Mouse (Mus musculus) CH12.LX (cell line): ENCODE results near the gene Tmem44. TPM values are rescaled to one million over a fixed set of nuclear protein-coding genes. Genes with fewer than 3 reads are reported as not detected.

ENCODE experiments used
- DNase-seq: peaks from one replicate; pipeline ENCODE4 v3.0.0-alpha.2; 2013; ENCODE audit errors: extremely low read depth
- H3K27ac ChIP-seq: 2 replicates; pipeline ENCODE4 v1.5.1; 2012; ENCODE audit warnings: low read depth, mild to moderate bottlenecking, control low read depth, moderate library complexity; ENCODE audit not compliant: insufficient read depth
- H3K27me3 ChIP-seq: replicated peaks from 2 replicates; pipeline ENCODE3; 2012; ENCODE audit warnings: inconsistent platforms
- H3K36me3 ChIP-seq, 2 experiments: replicated peaks in 1 of 2; 2 replicates each; pipeline versions ENCODE3 to v1.6.1; 2012; ENCODE audit warnings: inconsistent platforms in 1 of 2, low read length in 1 of 2, mild to moderate bottlenecking in 1 of 2, mixed read lengths in 1 of 2, moderate library complexity in 1 of 2; ENCODE audit not compliant: control insufficient read depth in 1 of 2, insufficient read depth in 1 of 2
- H3K4me1 ChIP-seq, 2 experiments: 2 replicates each; pipeline ENCODE4 v1.6.1; 2012; ENCODE audit warnings: inconsistent platforms in 1 of 2, moderate library complexity in 1 of 2; ENCODE audit not compliant: insufficient read depth in 2 of 2, control insufficient read depth in 1 of 2
- H3K4me2 ChIP-seq: 2 replicates; pipeline ENCODE4 v1.6.1; 2012; ENCODE audit warnings: low read depth, mild to moderate bottlenecking, control low read depth; ENCODE audit not compliant: poor library complexity, insufficient read depth, severe bottlenecking
- H3K4me3 ChIP-seq, 3 experiments: fragments of 150-350 bp in 1 of 3; sonication (generic) in 1 of 3; replicated peaks in 1 of 3; 2 replicates each; pipeline versions ENCODE3 to v1.5.1; 2011 to 2012; ENCODE audit warnings: low read depth in 2 of 3, low read length in 2 of 3, mild to moderate bottlenecking in 2 of 3, moderate library complexity in 2 of 3, control low read depth in 1 of 3, improper control_type of control experiment in 1 of 3, inconsistent platforms in 1 of 3, mixed read lengths in 1 of 3; ENCODE audit not compliant: poor library complexity in 1 of 3
- H3K79me2 ChIP-seq: replicated peaks from 2 replicates; pipeline ENCODE4 v1.6.1; 2012; ENCODE audit warnings: mild to moderate bottlenecking, moderate library complexity; ENCODE audit not compliant: control insufficient read depth, poor library complexity, insufficient read depth, severe bottlenecking; ENCODE audit errors: extremely low read depth
- H3K9ac ChIP-seq: 2 replicates; pipeline ENCODE4 v1.6.1; 2012; ENCODE audit warnings: low read depth, mild to moderate bottlenecking, control low read depth, moderate library complexity; ENCODE audit not compliant: insufficient read depth
- H3K9me3 ChIP-seq: replicated peaks from 2 replicates; pipeline ENCODE3; 2012; ENCODE audit warnings: low read length, inconsistent platforms, mixed read lengths
- BHLHE40 ChIP-seq: IDR thresholded peaks from 2 replicates; pipeline ENCODE4 v1.6.1; 2011; ENCODE audit warnings: mild to moderate bottlenecking, low read depth, low read length, improper control_type of control experiment
- CHD1 ChIP-seq: IDR thresholded peaks from 2 replicates; pipeline ENCODE4 v1.6.1; 2012; ENCODE audit warnings: low read depth, low read length, improper control_type of control experiment, inconsistent platforms
- CHD2 ChIP-seq: IDR thresholded peaks from 2 replicates; pipeline ENCODE4 v1.6.1; 2011; ENCODE audit warnings: low read length, improper control_type of control experiment
- CTCF ChIP-seq, 2 experiments: IDR thresholded peaks in 1 of 2; conservative IDR thresholded peaks in 1 of 2; 2 replicates each; pipeline ENCODE4 v1.5.1; 2011 to 2012; ENCODE audit warnings: low read depth in 2 of 2, low read length in 2 of 2, improper control_type of control experiment in 1 of 2, inconsistent platforms in 1 of 2, mild to moderate bottlenecking in 1 of 2, moderate library complexity in 1 of 2
- E2F4 ChIP-seq: IDR thresholded peaks from 2 replicates; pipeline ENCODE4 v1.6.1; 2011; ENCODE audit warnings: low read depth, low read length, improper control_type of control experiment; ENCODE audit not compliant: insufficient replicate concordance
- IRF4 ChIP-seq: IDR thresholded peaks from 2 replicates; pipeline ENCODE4 v1.6.1; 2014; ENCODE audit warnings: low read depth, mild to moderate bottlenecking, inconsistent platforms, low read length, improper control_type of control experiment
- JUN ChIP-seq: IDR thresholded peaks from 2 replicates; pipeline ENCODE4 v1.6.1; 2011; ENCODE audit warnings: low read depth, mild to moderate bottlenecking, low read length, improper control_type of control experiment, moderate library complexity; ENCODE audit not compliant: insufficient read depth
- KAT2A ChIP-seq: IDR thresholded peaks from 2 replicates; pipeline ENCODE4 v1.6.1; 2012; ENCODE audit warnings: low read length, improper control_type of control experiment, inconsistent platforms; ENCODE audit not compliant: insufficient replicate concordance
- MAFK ChIP-seq: IDR thresholded peaks from 2 replicates; pipeline ENCODE4 v1.6.1; 2011; ENCODE audit warnings: low read length, improper control_type of control experiment; ENCODE audit not compliant: insufficient replicate concordance
- MAZ ChIP-seq: IDR thresholded peaks from 2 replicates; pipeline ENCODE4 v1.6.1; 2012; ENCODE audit warnings: low read depth, mild to moderate bottlenecking, inconsistent platforms, low read length, improper control_type of control experiment, moderate library complexity
- MXI1 ChIP-seq: IDR thresholded peaks from 2 replicates; pipeline ENCODE4 v1.6.1; 2011; ENCODE audit warnings: mild to moderate bottlenecking, low read depth, low read length, improper control_type of control experiment
- MYC ChIP-seq: IDR thresholded peaks from 2 replicates; pipeline ENCODE4 v1.6.1; 2011; ENCODE audit warnings: low read depth, mild to moderate bottlenecking, improper control_type of control experiment, low read length
- NELFE ChIP-seq: IDR thresholded peaks from 2 replicates; pipeline ENCODE4 v1.6.1; 2011; ENCODE audit warnings: low read depth, low read length, improper control_type of control experiment
- PAX5 ChIP-seq: IDR thresholded peaks from 2 replicates; pipeline ENCODE4 v1.6.1; 2012; ENCODE audit warnings: low read length, inconsistent platforms, mixed read lengths
- POLR2A ChIP-seq: IDR thresholded peaks from 2 replicates; pipeline ENCODE4 v1.6.1; 2011; ENCODE audit warnings: low read depth, mild to moderate bottlenecking, improper control_type of control experiment, low read length
- POLR2AphosphoS2 ChIP-seq: IDR thresholded peaks from 2 replicates; pipeline ENCODE4 v1.6.1; 2011; ENCODE audit warnings: low read depth, low read length, improper control_type of control experiment
- RAD21 ChIP-seq: IDR thresholded peaks from 2 replicates; pipeline ENCODE4 v1.6.1; 2011; ENCODE audit warnings: low read depth, mild to moderate bottlenecking, low read length, improper control_type of control experiment, moderate library complexity
- SIN3A ChIP-seq: IDR thresholded peaks from 2 replicates; pipeline ENCODE4 v1.6.1; 2012; ENCODE audit warnings: low read length, improper control_type of control experiment, inconsistent platforms
- SMC3 ChIP-seq: IDR thresholded peaks from 2 replicates; pipeline ENCODE4 v1.6.1; 2011; ENCODE audit warnings: low read depth, low read length, improper control_type of control experiment
- TBP ChIP-seq: conservative IDR thresholded peaks from 2 replicates; pipeline ENCODE4 v1.6.1; 2011; ENCODE audit warnings: low read depth, low read length, improper control_type of control experiment
- TCF12 ChIP-seq: IDR thresholded peaks from 2 replicates; pipeline ENCODE4 v1.6.1; 2014; ENCODE audit warnings: low read depth, mild to moderate bottlenecking, inconsistent platforms, low read length, improper control_type of control experiment
- USF1 ChIP-seq: IDR thresholded peaks from 2 replicates; pipeline ENCODE4 v1.6.1; 2014; ENCODE audit warnings: low read depth, mild to moderate bottlenecking, inconsistent platforms, low read length, improper control_type of control experiment
- ZKSCAN1 ChIP-seq: IDR thresholded peaks from 2 replicates; pipeline ENCODE4 v1.6.1; 2012; ENCODE audit warnings: low read depth, inconsistent platforms, low read length, improper control_type of control experiment, borderline replicate concordance
- ZMIZ1 ChIP-seq: IDR thresholded peaks from 2 replicates; pipeline ENCODE4 v1.6.1; 2012; ENCODE audit warnings: low read depth, mild to moderate bottlenecking, inconsistent platforms, low read length, improper control_type of control experiment
- dilution Hi-C: fragments of 300-500 bp; cut with MboI; formaldehyde crosslinking; loops from 2 replicates; pipeline ENCODE4 v1.14.3; 2020; ENCODE audit warnings: low sequenced_read_pairs; ENCODE audit not compliant: extremely low pct_unique_long_range_greater_than_20kb, extremely low pct_ligation_motif_present
- in situ Hi-C: fragments of 300-500 bp; cut with MboI; formaldehyde crosslinking; loops from 3 replicates; pipeline ENCODE4 v1.14.3; 2019; ENCODE audit warnings: low sequenced_read_pairs, low pct_ligation_motif_present, low pct_unique_long_range_greater_than_20kb, mixed read lengths
- polyA plus RNA-seq: library from polyadenylated mRNA; unstranded; fragments of >175 nt; gene quantifications from 2 replicates; pipeline ENCODE4 v1.2.1, GENCODE M21; 2012; ENCODE audit warnings: low read depth; ENCODE audit not compliant: insufficient read length
- total RNA-seq, 2 experiments: library from RNA; depleted of rRNA; stranded (reverse); fragments of 300-350 nt in 1 of 2; fragments of >200 nt in 1 of 2; gene quantifications; 2 replicates each; pipeline ENCODE4 v1.2.3; 2012 to 2014

Gene Tmem44
- total and polyA plus RNA-seq, 3 experiments, result 0.16 to 0.70 (median 0.51) TPM

- H3K36me3 ChIP-seq, result no peaks in the 10 kb centered on the region
- no peak overlapping the region for H3K4me2 ChIP-seq
- no peak overlapping the region for H3K27ac ChIP-seq
- no peak for TF ChIP-seq SIN3A
- no peak for TF ChIP-seq JUN
- no peaks in the 10 kb centered on the region for H3K79me2 ChIP-seq
- H3K9me3 ChIP-seq, result no peaks in the 10 kb centered on the region
- H3K4me1 ChIP-seq, result peaks cover 3 to 7% of the 10 kb centered on the region in 2 experiments
- H3K27me3 ChIP-seq, result no peaks in the 10 kb centered on the region
- H3K4me3 ChIP-seq, result no peak overlapping the region
- no peak for DNase-seq
- dilution Hi-C loops, result no loop called here
- in situ Hi-C loops, result loop anchor here (5.0 kb wide), 1 partner anchor 248 kb away; no protein-coding TSS in a partner anchor
- no peak overlapping the region for H3K9ac ChIP-seq
Observed at GRCm38 (mm10) chr16:30500223-30500622, 50.4 kb downstream of the Tmem44 start.

GRCm38 (mm10) chr16:30499126-30499857 lies 51.4 kb downstream of the Tmem44 start:
- Histone ChIP-seq H3K9me3 (no peaks in the 10 kb centered on the region), H3K4me2 (no peak overlapping the region; the same call in 1 of the 2 replicates), H3K27me3 (no peaks in the 10 kb centered on the region), H3K36me3 (no peaks in the 10 kb centered on the region), H3K27ac (no peak overlapping the region), H3K4me3 (no peak overlapping the region), H3K79me2 (no peaks in the 10 kb centered on the region), H3K4me1 (peaks cover 3 to 7% of the 10 kb centered on the region in 2 experiments), H3K9ac (no peak overlapping the region)
- in situ Hi-C loops, result no loop called here
- no peak for DNase-seq
- dilution Hi-C loops, result no loop called here
- TF ChIP-seq NELFE (no peak), PAX5 (no peak), MXI1 (no peak), IRF4 (no peak), CTCF (conservative IDR thresholded peaks at IDR 0.05 in 1 of 2, IDR thresholded peaks at IDR 0.05 in 1 of 2; ENCODE audit: low read depth in 2 of 2, low read length in 2 of 2) (no peak), SIN3A (no peak), CHD1 (no peak), ZMIZ1 (no peak), TCF12 (no peak), KAT2A (no peak), RAD21 (no peak)

- dilution Hi-C loops (no loop called here), in situ Hi-C loops (no loop called here)
- Histone ChIP-seq H3K4me2 (no peak overlapping the region), H3K27ac (no peak overlapping the region), H3K27me3 (no peaks in the 10 kb centered on the region), H3K4me1 (peaks cover 0 to 7% of the 10 kb centered on the region in 2 experiments; a peak in 3 of 4 replicates), H3K36me3 (no peaks in the 10 kb centered on the region), H3K9ac (no peak overlapping the region), H3K79me2 (no peaks in the 10 kb centered on the region), H3K9me3 (no peaks in the 10 kb centered on the region), H3K4me3 (no peak overlapping the region)
- DNase-seq, result no peak
- TF ChIP-seq BHLHE40 (no peak), USF1 (no peak), MAZ (no peak), CTCF (conservative IDR thresholded peaks at IDR 0.05 in 1 of 2, IDR thresholded peaks at IDR 0.05 in 1 of 2; ENCODE audit: low read depth in 2 of 2, low read length in 2 of 2) (no peak), POLR2AphosphoS2 (no peak), E2F4 (no peak), TBP (no peak), CHD2 (no peak), MYC (no peak), NELFE (no peak), MAFK (no peak), MXI1 (no peak), RAD21 (no peak), POLR2A (no peak), PAX5 (no peak), SIN3A (no peak), SMC3 (no peak), ZKSCAN1 (no peak), JUN (no peak)
Observed at GRCm38 (mm10) chr16:30497307-30497706, 53.3 kb downstream of the Tmem44 start.
